Mouse (Mus musculus) cerebellum, adult 11 months (tissue): ENCODE data around the gene Dennd6b.

ENCODE experiments used
- DNase-seq: peaks from one replicate; pipeline ENCODE4 v3.0.0; 2022

Gene Dennd6b

GRCm38 (mm10) chr15:89181561-89182270 lies 14.6 kb downstream of the Dennd6b start:
- DNase-seq, result no peak

GRCm38 (mm10) chr15:89180571-89181229 lies 15.6 kb downstream of the Dennd6b start, which contains the start of gene Plxnb2:
Gene Plxnb2, minus strand, starts transcription at chr15:89180788.
- DNase-seq, result peak; percentile 77

- no peak for DNase-seq
Measured at GRCm38 (mm10) chr15:89180081-89180541, 16.2 kb downstream of the Dennd6b start.

- DNase-seq, result no peak
Measured at GRCm38 (mm10) chr15:89179630-89179964, 16.7 kb downstream of the Dennd6b start.

- DNase-seq, result peak; percentile 73
Measured at GRCm38 (mm10) chr15:89178954-89179629, 17.2 kb downstream of the Dennd6b start.

- peak; percentile 87 for DNase-seq
Measured at GRCm38 (mm10) chr15:89178260-89178860, 17.9 kb downstream of the Dennd6b start.

GRCm38 (mm10) chr15:89177576-89178259 lies 18.6 kb downstream of the Dennd6b start:
- no peak for DNase-seq

- DNase-seq, result peak; percentile 81
Measured at GRCm38 (mm10) chr15:89177121-89177520, 19.2 kb downstream of the Dennd6b start.

- no peak for DNase-seq
Measured at GRCm38 (mm10) chr15:89175411-89176155, 20.7 kb downstream of the Dennd6b start.

GRCm38 (mm10) chr15:89174889-89175339 lies 21.4 kb downstream of the Dennd6b start:
- peak; percentile 55 for DNase-seq

- DNase-seq, result peak; percentile 76
Measured at GRCm38 (mm10) chr15:89173906-89174214, 22.4 kb downstream of the Dennd6b start.

GRCm38 (mm10) chr15:89173024-89173905 lies 23.0 kb downstream of the Dennd6b start:
- peak; percentile 64 for DNase-seq

GRCm38 (mm10) chr15:89172276-89172935 lies 23.9 kb downstream of the Dennd6b start:
- DNase-seq, result no peak

GRCm38 (mm10) chr15:89171526-89172051 lies 24.7 kb downstream of the Dennd6b start:
- DNase-seq, result no peak

- DNase-seq, result peak; percentile 51
Measured at GRCm38 (mm10) chr15:89170102-89170501, 26.2 kb downstream of the Dennd6b start.

GRCm38 (mm10) chr15:89169431-89169830 lies 26.9 kb downstream of the Dennd6b start:
- peak; percentile 80 for DNase-seq

GRCm38 (mm10) chr15:89168922-89169321 lies 27.4 kb downstream of the Dennd6b start:
- no peak for DNase-seq

- DNase-seq, result no peak
Measured at GRCm38 (mm10) chr15:89165478-89165877, 30.8 kb downstream of the Dennd6b start.

GRCm38 (mm10) chr15:89161397-89161796 lies 34.9 kb downstream of the Dennd6b start:
- no peak for DNase-seq

GRCm38 (mm10) chr15:89158516-89158915 lies 37.8 kb downstream of the Dennd6b start:
- no peak for DNase-seq
